Mouse (Mus musculus) intestine, postnatal 0 days (tissue): ENCODE data around the gene Arvcf. TPM values are rescaled to one million over a fixed set of nuclear protein-coding genes. Genes with fewer than 3 reads are reported as not detected.

Experiments
- ATAC-seq: fragments of 200-750 bp; cut with Nextera tagmentation; 2 replicates; pipeline ENCODE4 v1.8.0; 2017; ENCODE audit warnings: mild to moderate bottlenecking, moderate TSS enrichment, moderate library complexity
- H3K27ac ChIP-seq: fragments of 300-500 bp; sonication (generic); 2 replicates; pipeline ENCODE4 v1.5.1; 2014; ENCODE audit warnings: mild to moderate bottlenecking, low read depth, low read length, moderate library complexity
- H3K27me3 ChIP-seq: fragments of 300-500 bp; sonication (generic); replicated peaks from 2 replicates; pipeline ENCODE4 v1.6.1; 2014; ENCODE audit warnings: low read length, mixed read lengths; ENCODE audit not compliant: control insufficient read depth, insufficient read depth
- H3K36me3 ChIP-seq: fragments of 300-500 bp; sonication (generic); 2 replicates; pipeline ENCODE4 v1.6.1; 2014; ENCODE audit warnings: mild to moderate bottlenecking, moderate library complexity; ENCODE audit not compliant: control insufficient read depth, insufficient read depth
- H3K4me1 ChIP-seq: fragments of 300-500 bp; sonication (generic); replicated peaks from 2 replicates; pipeline ENCODE4 v1.6.1; 2014; ENCODE audit warnings: antibody characterized with exemption, low read length, mixed read lengths; ENCODE audit not compliant: control insufficient read depth, insufficient read depth
- H3K4me2 ChIP-seq: fragments of 300-500 bp; sonication (generic); replicated peaks from 2 replicates; pipeline ENCODE4 v1.6.1; 2014; ENCODE audit warnings: low read depth, mild to moderate bottlenecking, moderate library complexity
- H3K4me3 ChIP-seq: fragments of 300-500 bp; sonication (generic); 2 replicates; pipeline ENCODE4 v1.5.1; 2014; ENCODE audit warnings: low read depth, low read length
- H3K9ac ChIP-seq: fragments of 300-500 bp; sonication (generic); 2 replicates; pipeline ENCODE4 v1.6.1; 2014; ENCODE audit warnings: mild to moderate bottlenecking, low read depth, low read length
- H3K9me3 ChIP-seq: fragments of 300-500 bp; sonication (generic); 2 replicates; pipeline ENCODE4 v1.6.1; 2016; ENCODE audit warnings: mixed run types; ENCODE audit not compliant: control insufficient read depth
- CTCF ChIP-seq: sonication (generic); IDR thresholded peaks from 2 replicates; pipeline ENCODE4 v1.5.1; 2016; ENCODE audit warnings: low read depth, mild to moderate bottlenecking, control low read depth, antibody characterized with exemption, moderate library complexity
- whole genome bisulfite sequencing: fragments of 180-500 bp; shearing (Covaris S2); extraction: QIAGEN DNeasy Blood & Tissue Kit; methylation state at CpG from one replicate; pipeline ENCODE4 v1.1.7; 2014; 5-methylcytosine and 5-hydroxymethylcytosine counted together
- polyA plus RNA-seq: library from polyadenylated mRNA; unstranded; fragments of >200 nt; fragmentation: Nextera tagmentation; extraction: Ambion mirVana; gene quantifications from 2 replicates; pipeline ENCODE4 v1.2.1, GENCODE M21; 2015

The Arvcf gene
- polyA plus RNA-seq, 1 experiment from 2014 or later, result 9.6 TPM

DNA sequence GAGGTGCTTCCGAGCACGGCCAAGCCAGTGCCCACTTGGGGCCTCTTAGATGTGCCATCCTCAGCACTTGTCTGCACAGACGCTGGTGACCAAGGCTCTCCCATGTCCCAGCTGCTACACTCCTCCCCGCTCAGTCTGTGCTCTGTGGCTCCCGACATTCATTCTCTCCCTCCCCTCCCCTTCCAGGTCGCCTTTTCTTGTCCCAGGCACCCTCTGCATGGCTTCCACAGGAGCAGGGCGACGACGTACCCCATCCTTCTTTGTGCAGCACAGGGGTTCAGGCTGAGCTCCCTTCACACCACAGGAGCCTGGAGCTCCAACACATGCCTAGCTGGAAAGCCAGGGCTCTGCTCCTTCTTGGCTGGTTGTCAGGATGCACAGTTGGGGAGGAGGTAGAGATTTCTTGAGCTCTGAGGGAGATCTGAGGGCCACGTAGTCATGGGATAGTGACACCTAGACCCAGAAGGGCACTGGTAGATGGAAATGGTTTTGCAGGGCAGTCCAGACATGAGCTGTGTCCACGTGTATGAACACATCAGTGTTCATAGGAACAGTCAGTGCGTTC is 1.9 kb downstream of the Arvcf start:
- Histone ChIP-seq H3K9me3 (no peaks in the 10 kb centered on the region), H3K36me3 (no peaks in the 10 kb centered on the region), H3K9ac (no peak overlapping the region), H3K4me2 (no peak overlapping the region), H3K4me1 (no peaks in the 10 kb centered on the region), H3K4me3 (no peak overlapping the region), H3K27me3 (no peaks in the 10 kb centered on the region), H3K27ac (no peak overlapping the region)
- TF ChIP-seq CTCF, result no peak
- 82% methylated on average over 12 of the region's 12 CpGs for WGBS
- ATAC-seq, result no peak

DNA sequence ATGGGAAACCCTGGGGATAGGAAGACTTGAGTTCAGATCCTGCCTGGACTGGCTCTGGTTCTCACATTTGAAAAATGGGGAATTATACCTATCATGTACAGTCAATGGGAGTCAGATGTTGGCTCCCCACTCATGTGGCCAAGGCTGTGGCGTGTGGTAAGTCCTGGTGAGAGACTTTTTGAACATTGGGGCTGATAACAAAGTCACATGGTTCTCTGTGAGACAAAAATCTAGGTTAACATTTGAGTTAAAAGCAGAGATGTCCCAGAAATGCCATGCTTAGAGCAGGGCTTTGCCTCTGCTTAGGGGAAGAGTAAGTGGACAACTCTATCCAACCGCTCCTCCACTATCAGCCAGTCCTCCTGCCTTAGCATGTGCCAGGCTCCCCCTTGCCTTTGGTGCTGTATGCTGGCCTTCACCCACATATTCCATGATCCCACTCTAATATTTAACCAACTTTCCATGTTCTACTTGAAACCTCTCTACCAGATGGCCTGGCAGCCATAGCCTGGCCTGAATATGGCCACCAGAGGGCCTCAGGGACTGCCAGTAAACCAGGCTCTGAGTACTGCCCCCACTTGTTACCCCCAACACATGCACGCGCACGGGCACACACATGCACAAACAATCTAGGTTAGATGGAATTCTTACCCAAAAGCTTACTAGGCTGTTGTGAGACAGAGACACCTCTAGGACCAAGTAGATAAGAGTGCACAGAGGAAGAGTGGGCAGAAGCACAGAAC is 3.5 kb downstream of the Arvcf start:
- peak; percentile 82 for TF ChIP-seq CTCF

GRCm38 (mm10) chr16:18353106-18353505 is 5.1 kb downstream of the Arvcf start:
- Histone ChIP-seq H3K27ac (no peak overlapping the region), H3K9me3 (no peaks in the 10 kb centered on the region), H3K4me2 (no peak overlapping the region), H3K4me3 (no peak overlapping the region), H3K27me3 (no peaks in the 10 kb centered on the region), H3K36me3 (no peaks in the 10 kb centered on the region; the same call in 1 of the 2 replicates), H3K4me1 (no peaks in the 10 kb centered on the region), H3K9ac (no peak overlapping the region)
- WGBS, result 58% methylated on average over 1 of the region's 1 CpGs
- ATAC-seq, result no peak
- TF ChIP-seq CTCF, result no peak

More for the DNA sequence above, 3.5 kb downstream of the Arvcf start:
- no peak for ATAC-seq
- H3K9me3 ChIP-seq, result no peaks in the 10 kb centered on the region
- no peak overlapping the region for H3K27ac ChIP-seq
- H3K36me3 ChIP-seq, result no peaks in the 10 kb centered on the region
- H3K4me2 ChIP-seq, result no peak overlapping the region
- no peaks in the 10 kb centered on the region for H3K4me1 ChIP-seq
- 60% methylated on average over 5 of the region's 5 CpGs for WGBS
- no peak overlapping the region for H3K9ac ChIP-seq
- no peak overlapping the region for H3K4me3 ChIP-seq
- H3K27me3 ChIP-seq, result no peaks in the 10 kb centered on the region

- 85% methylated on average over 1 of the region's 1 CpGs for WGBS
- Histone ChIP-seq H3K9ac (no peak overlapping the region), H3K4me1 (no peaks in the 10 kb centered on the region), H3K9me3 (no peaks in the 10 kb centered on the region), H3K36me3 (no peaks in the 10 kb centered on the region; the same call in 1 of the 2 replicates), H3K27ac (no peak overlapping the region), H3K27me3 (no peaks in the 10 kb centered on the region), H3K4me3 (no peak overlapping the region), H3K4me2 (no peak overlapping the region)
- ATAC-seq, result no peak
- no peak for TF ChIP-seq CTCF
Measured at GRCm38 (mm10) chr16:18356961-18357360, 9.0 kb downstream of the Arvcf start.

DNA sequence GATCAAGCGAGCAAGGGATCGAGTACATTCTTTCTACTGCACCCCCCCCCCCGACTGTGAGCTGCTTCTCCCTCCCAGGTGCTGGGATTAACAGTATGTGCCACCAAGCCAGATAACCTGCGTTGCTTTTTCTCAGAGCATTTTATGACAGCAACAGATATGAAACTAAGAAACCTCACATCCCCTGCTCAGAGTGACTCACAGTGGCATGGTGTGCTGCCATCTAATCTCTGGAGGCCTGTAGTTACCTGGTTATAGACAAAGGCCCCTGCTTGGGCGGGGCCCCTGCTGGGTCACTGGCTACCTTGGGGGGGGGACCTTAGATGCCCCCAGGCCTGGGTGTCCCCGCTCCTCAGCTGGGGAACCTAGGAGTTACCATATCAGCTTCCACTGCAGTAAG is 10.0 kb downstream of the Arvcf start:
- TF ChIP-seq CTCF, result no peak
- H3K4me3 ChIP-seq, result no peak overlapping the region
- H3K4me1 ChIP-seq, result no peaks in the 10 kb centered on the region
- H3K36me3 ChIP-seq, result no peaks in the 10 kb centered on the region; the same call in 1 of the 2 replicates
- ATAC-seq, result peak; percentile 73
- WGBS, result 57% methylated on average over 6 of the region's 6 CpGs
- H3K27ac ChIP-seq, result 0 out of 2 replicates have a peak overlapping the region, but pooled peaks have one; percentile 35
- no peaks in the 10 kb centered on the region for H3K9me3 ChIP-seq
- H3K27me3 ChIP-seq, result no peaks in the 10 kb centered on the region
- H3K4me2 ChIP-seq, result no peak overlapping the region
- H3K9ac ChIP-seq, result no peak overlapping the region

DNA sequence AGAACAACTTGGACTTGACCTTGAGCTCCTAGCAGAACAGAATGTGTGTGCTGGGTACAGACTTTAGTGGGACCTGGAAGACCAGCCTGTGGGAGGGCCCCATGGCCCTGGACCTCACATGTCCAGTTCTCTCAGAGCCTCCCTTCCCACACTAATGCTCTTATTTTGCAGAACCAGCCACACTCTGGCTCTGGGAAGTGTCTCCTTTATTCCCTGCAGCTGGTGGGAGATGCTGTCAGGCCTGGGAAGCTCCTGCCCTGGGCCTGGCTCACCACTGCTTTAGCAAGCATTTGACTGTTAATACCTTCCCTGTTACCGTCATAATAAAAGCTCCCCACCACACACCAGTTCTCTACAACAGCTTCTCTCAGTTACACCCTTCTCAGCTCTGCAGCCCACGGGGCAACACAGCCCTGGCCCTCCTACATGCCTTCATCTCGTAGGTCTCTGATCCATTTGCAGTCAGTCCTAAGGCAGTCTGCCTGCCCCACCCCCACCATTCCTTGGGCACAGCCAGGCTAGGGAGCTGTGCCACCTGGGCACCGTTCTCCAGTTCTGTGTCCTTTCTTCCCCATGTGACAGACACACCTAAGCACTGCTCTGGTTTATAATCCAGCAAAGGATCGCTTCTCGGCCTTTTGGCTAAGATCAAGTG is 12.3 kb downstream of the Arvcf start:
- WGBS, result 72% methylated on average over 6 of the region's 6 CpGs
- no peak overlapping the region for H3K4me3 ChIP-seq
- no peak for TF ChIP-seq CTCF
- no peak overlapping the region for H3K4me2 ChIP-seq
- H3K27me3 ChIP-seq, result no peaks in the 10 kb centered on the region
- H3K9ac ChIP-seq, result no peak overlapping the region
- no peaks in the 10 kb centered on the region for H3K9me3 ChIP-seq
- H3K36me3 ChIP-seq, result no peaks in the 10 kb centered on the region; the same call in 1 of the 2 replicates
- ATAC-seq, result no peak
- no peak overlapping the region for H3K27ac ChIP-seq
- no peaks in the 10 kb centered on the region for H3K4me1 ChIP-seq
